Mouse (Mus musculus) kidney, postnatal 0 days (tissue): ENCODE data around the gene Runx1. TPM values are rescaled to one million over a fixed set of nuclear protein-coding genes. Genes with fewer than 3 reads are reported as not detected.
A peak's percentile ranks its signal among the peaks of the same experiment; 100 is the strongest.

Source experiments
- ATAC-seq: fragments of 200-750 bp; cut with Nextera tagmentation; replicated peaks from 2 replicates; pipeline ENCODE4 v1.8.0; 2017; ENCODE audit warnings: low read depth, moderate number of reproducible peaks, moderate TSS enrichment, moderate library complexity; ENCODE audit not compliant: low FRiP score
- DNase-seq: peaks from one replicate; pipeline ENCODE4 v3.0.0-alpha.2; 2016; ENCODE audit warnings: low spot score
- H3K27ac ChIP-seq: fragments of 300-500 bp; sonication (generic); 2 replicates; pipeline ENCODE4 v1.5.1; 2014; ENCODE audit warnings: mild to moderate bottlenecking
- H3K27me3 ChIP-seq: fragments of 300-500 bp; sonication (generic); 2 replicates; pipeline ENCODE4 v1.6.1; 2014; ENCODE audit warnings: low read length, mixed read lengths; ENCODE audit not compliant: insufficient read depth
- H3K36me3 ChIP-seq: fragments of 300-500 bp; sonication (generic); 2 replicates; pipeline ENCODE4 v1.6.1; 2014; ENCODE audit warnings: low read length, mixed read lengths; ENCODE audit not compliant: insufficient read depth
- H3K4me1 ChIP-seq: fragments of 300-500 bp; sonication (generic); replicated peaks from 2 replicates; pipeline ENCODE4 v1.6.1; 2014; ENCODE audit warnings: antibody characterized with exemption, low read length, mixed read lengths; ENCODE audit not compliant: insufficient read depth
- H3K4me2 ChIP-seq: fragments of 300-500 bp; sonication (generic); 2 replicates; pipeline ENCODE4 v1.6.1; 2014; ENCODE audit warnings: mild to moderate bottlenecking, low read length, moderate library complexity, mixed read lengths
- H3K4me3 ChIP-seq: fragments of 300-500 bp; sonication (generic); replicated peaks from 2 replicates; pipeline ENCODE4 v1.5.1; 2014; ENCODE audit warnings: low read depth, low read length
- H3K9ac ChIP-seq: fragments of 300-500 bp; sonication (generic); 2 replicates; pipeline ENCODE4 v1.6.1; 2014; ENCODE audit warnings: low read depth, low read length
- H3K9me3 ChIP-seq: fragments of 300-500 bp; sonication (generic); replicated peaks from 2 replicates; pipeline ENCODE4 v1.6.1; 2016; ENCODE audit warnings: low read length, inconsistent platforms, mixed read lengths
- CTCF ChIP-seq: IDR thresholded peaks from 2 replicates; pipeline ENCODE4 v1.5.1; 2016; ENCODE audit warnings: antibody characterized with exemption, low read depth, mild to moderate bottlenecking, moderate library complexity
- whole genome bisulfite sequencing: fragments of 180-500 bp; shearing (Covaris S2); extraction: QIAGEN DNeasy Blood & Tissue Kit; methylation state at CpG from one replicate; pipeline ENCODE4 v1.1.7; 2014; 5-methylcytosine and 5-hydroxymethylcytosine counted together
- polyA plus RNA-seq: library from polyadenylated mRNA; unstranded; fragments of >200 nt; fragmentation: Nextera tagmentation; extraction: Ambion mirVana; gene quantifications from 2 replicates; pipeline ENCODE4 v1.2.1, GENCODE M21; 2015

Runx1 gene
- polyA plus RNA-seq, 1 experiment from 2014 or later: 1.6 TPM

- ATAC-seq: no peak
- no peaks in the 10 kb centered on the region for H3K9me3 ChIP-seq
- no peaks in the 10 kb centered on the region for H3K27me3 ChIP-seq
Observed at GRCm38 (mm10) chr16:92592207-92592606, 233.7 kb downstream of the Runx1 start.

GRCm38 (mm10) chr16:92591783-92592182 lies 234.2 kb downstream of the Runx1 start:
- H3K27ac ChIP-seq: no peak overlapping the region
- ATAC-seq: no peak

More at GRCm38 (mm10) chr16:92592207-92592606, 233.7 kb downstream of the Runx1 start:
- H3K4me2 ChIP-seq: no peak overlapping the region
- H3K4me1 ChIP-seq: no peaks in the 10 kb centered on the region
- H3K36me3 ChIP-seq: no peaks in the 10 kb centered on the region
- DNase-seq: no peak
- WGBS: 59% methylated on average over 6 of the region's 6 CpGs
- H3K4me3 ChIP-seq: no peak overlapping the region
- H3K9ac ChIP-seq: no peak overlapping the region
- H3K27ac ChIP-seq: no peak overlapping the region
- TF ChIP-seq CTCF: no peak

GRCm38 (mm10) chr16:92587836-92588235 lies 238.1 kb downstream of the Runx1 start:
- ATAC-seq (no peak), DNase-seq (peak; percentile 58)
- Histone ChIP-seq H3K9ac (no peak overlapping the region), H3K4me3 (no peak overlapping the region), H3K9me3 (no peaks in the 10 kb centered on the region), H3K27ac (no peak overlapping the region), H3K36me3 (no peaks in the 10 kb centered on the region), H3K27me3 (no peaks in the 10 kb centered on the region), H3K4me2 (no peak overlapping the region), H3K4me1 (no peaks in the 10 kb centered on the region)
- no peak for TF ChIP-seq CTCF
- 49% methylated on average over 4 of the region's 4 CpGs for WGBS

More at GRCm38 (mm10) chr16:92591783-92592182, 234.2 kb downstream of the Runx1 start:
- no peaks in the 10 kb centered on the region for H3K4me1 ChIP-seq
- H3K27me3 ChIP-seq: no peaks in the 10 kb centered on the region
- no peaks in the 10 kb centered on the region for H3K9me3 ChIP-seq
- no peak overlapping the region for H3K4me2 ChIP-seq
- no peak overlapping the region for H3K9ac ChIP-seq
- no peak for TF ChIP-seq CTCF
- DNase-seq: no peak
- no peak overlapping the region for H3K4me3 ChIP-seq
- H3K36me3 ChIP-seq: no peaks in the 10 kb centered on the region
- 89% methylated on average over 6 of the region's 6 CpGs for WGBS

DNA sequence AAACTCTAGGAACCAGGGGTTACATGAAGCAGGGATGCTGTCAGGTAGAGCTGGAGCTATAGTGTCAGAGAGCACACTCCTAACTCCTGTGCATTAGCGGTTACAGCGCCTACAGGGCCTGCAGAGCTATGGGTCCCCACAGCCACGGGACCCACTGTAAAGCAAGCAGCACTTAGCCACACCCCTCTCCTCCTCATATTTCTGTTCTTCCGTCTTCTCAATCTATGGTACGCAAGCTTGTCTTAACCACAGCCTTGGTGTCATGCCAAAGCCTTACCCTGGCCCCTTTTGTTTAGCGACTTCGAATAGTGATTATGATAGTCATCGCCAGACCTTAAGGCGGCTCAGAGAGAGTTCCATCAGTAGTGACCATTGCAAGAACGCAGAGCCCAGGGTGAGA lies 244.2 kb downstream of the Runx1 start:
- no peak overlapping the region for H3K4me3 ChIP-seq
- H3K4me1 ChIP-seq: no peaks in the 10 kb centered on the region
- no peaks in the 10 kb centered on the region for H3K27me3 ChIP-seq
- no peak overlapping the region for H3K27ac ChIP-seq
- H3K36me3 ChIP-seq: no peaks in the 10 kb centered on the region
- TF ChIP-seq CTCF: no peak
- no peak overlapping the region for H3K4me2 ChIP-seq
- H3K9me3 ChIP-seq: no peaks in the 10 kb centered on the region
- 63% methylated on average over 10 of the region's 10 CpGs for WGBS
- DNase-seq (no peak), ATAC-seq (no peak)
- H3K9ac ChIP-seq: no peak overlapping the region

- Histone ChIP-seq H3K27ac (no peak overlapping the region), H3K27me3 (no peaks in the 10 kb centered on the region), H3K9me3 (no peaks in the 10 kb centered on the region), H3K4me1 (no peaks in the 10 kb centered on the region), H3K4me2 (no peak overlapping the region), H3K4me3 (no peak overlapping the region), H3K36me3 (no peaks in the 10 kb centered on the region), H3K9ac (no peak overlapping the region)
- DNase-seq (no peak), ATAC-seq (no peak)
- TF ChIP-seq CTCF: no peak
- WGBS: 72% methylated on average over 10 of the region's 10 CpGs
Observed at GRCm38 (mm10) chr16:92580981-92581380, 245.0 kb downstream of the Runx1 start.

DNA sequence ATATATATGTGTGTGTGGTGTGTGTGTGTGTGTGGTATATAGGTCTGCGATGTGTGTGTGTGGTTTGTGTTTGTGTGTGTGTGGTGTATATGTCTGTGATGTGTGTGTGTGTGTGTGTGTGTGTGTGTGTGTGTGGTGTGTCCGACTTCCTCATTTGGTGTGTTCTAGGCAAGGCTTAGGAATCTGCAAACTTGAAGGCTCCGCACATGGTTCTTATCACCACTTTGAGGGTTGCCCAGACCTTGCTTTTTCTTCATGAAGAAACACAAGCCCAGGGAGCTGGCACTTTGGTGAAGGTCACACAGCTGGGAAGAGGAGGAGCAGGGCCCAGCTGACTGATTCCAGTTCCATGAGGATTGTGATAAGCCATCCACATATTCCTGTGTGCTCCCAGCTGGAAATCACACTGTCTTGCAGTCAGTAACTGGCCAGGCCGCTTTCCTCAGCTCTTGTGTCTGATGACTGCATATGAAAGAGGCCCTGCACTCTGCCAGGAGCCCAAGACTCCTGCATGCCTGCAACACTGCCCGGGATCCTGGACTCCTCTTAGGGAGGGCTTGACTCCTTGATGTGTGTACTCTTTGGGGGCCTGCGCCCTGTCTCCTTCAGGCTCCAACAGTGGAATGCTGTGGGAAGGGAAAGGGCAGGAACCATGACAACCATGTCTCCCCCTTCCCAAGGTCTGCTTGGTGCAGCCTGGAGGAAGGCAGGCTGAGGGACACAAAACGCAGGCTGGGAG lies 246.9 kb downstream of the Runx1 start:
- H3K27me3 ChIP-seq: no peaks in the 10 kb centered on the region
- H3K27ac ChIP-seq: no peak overlapping the region
- H3K36me3 ChIP-seq: no peaks in the 10 kb centered on the region
- no peak overlapping the region for H3K4me2 ChIP-seq
- no peaks in the 10 kb centered on the region for H3K9me3 ChIP-seq
- ATAC-seq (no peak), DNase-seq (peak; percentile 19)
- H3K4me3 ChIP-seq: no peak overlapping the region
- TF ChIP-seq CTCF: no peak
- WGBS: 67% methylated on average over 7 of the region's 7 CpGs
- H3K9ac ChIP-seq: no peak overlapping the region
- H3K4me1 ChIP-seq: no peaks in the 10 kb centered on the region
